28 mouse cellular contexts compared by ENCODE assay signal in genomic region chr11:13151901-13152300, GRCm38 (mm10).
"Had no signal": no experiment of that assay in that cellular context is flagged by ENCODE, and none has a peak within 500 bp of the region (broad histone marks: within the 10 kb centered on the region; RNA-seq: fewer than 3 reads in every experiment).

No protein-coding gene starts in this region.

- DNase-seq: gastrocnemius, adult 2 months; gastrocnemius, postnatal 10 days; gastrocnemius, postnatal 25 days; heart, adult 18-20 months; heart, postnatal 10 days; heart, postnatal 4 days; kidney, adult 18-20 months; kidney, adult 8-10 months; kidney, postnatal 10 days; kidney, postnatal 25 days; kidney, postnatal 4 days; liver; liver, embryonic 13.5 days had no signal

- H3K4me1 ChIP-seq: heart, embryonic 10.5 days; heart, embryonic 12.5 days; hindbrain, embryonic 10.5 days; hindbrain, embryonic 12.5 days; intestine, embryonic 15.5 days; limb, embryonic 10.5 days; limb, embryonic 12.5 days; liver, embryonic 13.5 days; liver, embryonic 15.5 days had no signal

- H3K9ac ChIP-seq: heart, embryonic 12.5 days; hindbrain, embryonic 12.5 days; hindbrain, embryonic 14.5 days; intestine, embryonic 15.5 days; limb, embryonic 12.5 days; liver, embryonic 13.5 days; liver, embryonic 15.5 days had no signal

- H3K36me3 ChIP-seq: heart, embryonic 10.5 days; heart, embryonic 12.5 days; hindbrain, embryonic 10.5 days; hindbrain, embryonic 12.5 days; intestine, embryonic 15.5 days; limb, embryonic 10.5 days; limb, embryonic 12.5 days; liver, embryonic 13.5 days; liver, embryonic 15.5 days had no signal

- H3K9me3 ChIP-seq: heart, embryonic 10.5 days; heart, embryonic 12.5 days; hindbrain, embryonic 10.5 days; hindbrain, embryonic 12.5 days; intestine, embryonic 15.5 days; limb, embryonic 10.5 days; limb, embryonic 12.5 days; liver, embryonic 13.5 days; liver, embryonic 15.5 days had no signal

- H3K27ac ChIP-seq: gastrocnemius, adult 2 months; heart, embryonic 10.5 days; hindbrain, embryonic 10.5 days; hindbrain, embryonic 12.5 days; hindbrain, embryonic 14.5 days; intestine, embryonic 15.5 days; layer of hippocampus, adult 2 months; left cerebral cortex, adult 2 months; limb, embryonic 10.5 days; limb, embryonic 12.5 days; liver, embryonic 13.5 days; liver, embryonic 15.5 days had no signal

- H3K27me3 ChIP-seq: heart, embryonic 12.5 days; hindbrain, embryonic 12.5 days; intestine, embryonic 15.5 days; limb, embryonic 12.5 days; liver, embryonic 13.5 days; liver, embryonic 15.5 days had no signal

- ATAC-seq: hindbrain, embryonic 16.5 days; inflammation-experienced regulatory T-cells, adult 6 months; intestine, embryonic 15.5 days; intestine, postnatal 0 days had no signal

- H3K4me3 ChIP-seq: gastrocnemius, adult 2 months; heart, embryonic 10.5 days; heart, embryonic 12.5 days; hindbrain, embryonic 10.5 days; hindbrain, embryonic 12.5 days; intestine, embryonic 15.5 days; layer of hippocampus, adult 2 months; left cerebral cortex, adult 2 months; limb, embryonic 10.5 days; limb, embryonic 12.5 days; liver, embryonic 13.5 days; liver, embryonic 15.5 days had no signal

- H3K4me2 ChIP-seq: heart, embryonic 12.5 days; hindbrain, embryonic 12.5 days; hindbrain, embryonic 14.5 days; intestine, embryonic 15.5 days; limb, embryonic 12.5 days; liver, embryonic 11.5 days; liver, embryonic 13.5 days; liver, embryonic 15.5 days had no signal
